Mouse (Mus musculus) hindbrain, embryonic 11.5 days (tissue): ENCODE data around the gene Zfp799. TPM values are rescaled to one million over a fixed set of nuclear protein-coding genes. Genes with fewer than 3 reads are reported as not detected.

Source experiments
- ATAC-seq: fragments of 200-750 bp; cut with Nextera tagmentation; 2 replicates; pipeline ENCODE4 v1.8.0; 2017; ENCODE audit warnings: mild to moderate bottlenecking, moderate TSS enrichment, moderate library complexity; ENCODE audit not compliant: low FRiP score
- DNase-seq: peaks from one replicate; pipeline ENCODE4 v3.0.0-alpha.2; 2015; ENCODE audit warnings: low spot score
- H3K27ac ChIP-seq: fragments of 300-500 bp; sonication (generic); 2 replicates; pipeline ENCODE4 v1.5.1; 2014; ENCODE audit warnings: mild to moderate bottlenecking, low read depth, low read length
- H3K27me3 ChIP-seq: fragments of 300-500 bp; sonication (generic); 2 replicates; pipeline ENCODE4 v1.6.1; 2014; ENCODE audit warnings: mild to moderate bottlenecking, low read length, moderate library complexity, mixed read lengths; ENCODE audit not compliant: control insufficient read depth, insufficient read depth
- H3K36me3 ChIP-seq: fragments of 300-500 bp; sonication (generic); 2 replicates; pipeline ENCODE4 v1.6.1; 2014; ENCODE audit warnings: mild to moderate bottlenecking, low read length, moderate library complexity, mixed read lengths; ENCODE audit not compliant: control insufficient read depth, insufficient read depth
- H3K4me1 ChIP-seq: fragments of 300-500 bp; sonication (generic); replicated peaks from 2 replicates; pipeline ENCODE4 v1.6.1; 2014; ENCODE audit warnings: low read length, mixed read lengths; ENCODE audit not compliant: control insufficient read depth, insufficient read depth
- H3K4me2 ChIP-seq: fragments of 300-500 bp; sonication (generic); replicated peaks from 2 replicates; pipeline ENCODE4 v1.6.1; 2014; ENCODE audit warnings: mild to moderate bottlenecking, low read depth, low read length
- H3K4me3 ChIP-seq: fragments of 300-500 bp; sonication (generic); 2 replicates; pipeline ENCODE4 v1.5.1; 2014; ENCODE audit warnings: low read depth, low read length
- H3K9ac ChIP-seq: fragments of 300-500 bp; sonication (generic); 2 replicates; pipeline ENCODE4 v1.6.1; 2014; ENCODE audit warnings: low read depth, low read length
- H3K9me3 ChIP-seq: fragments of 300-500 bp; sonication (generic); 2 replicates; pipeline ENCODE4 v1.6.1; 2016; ENCODE audit warnings: low read length; ENCODE audit not compliant: control insufficient read depth
- WGBS: fragments of 180-500 bp; shearing (Covaris S2); extraction: QIAGEN DNeasy Blood & Tissue Kit; methylation state at CpG from one replicate; pipeline ENCODE4 v1.1.7; 2014; 5-methylcytosine and 5-hydroxymethylcytosine counted together
- polyA plus RNA-seq: library from polyadenylated mRNA; unstranded; fragments of >200 nt; fragmentation: Nextera tagmentation; extraction: Ambion mirVana; gene quantifications from 2 replicates; pipeline ENCODE4 v1.2.1, GENCODE M21; 2014

The Zfp799 gene
- polyA plus RNA-seq, 1 experiment from 2014 or later = 24.4 TPM

- no peak for ATAC-seq
- WGBS = 5% methylated on average over 8 of the region's 8 CpGs
- Histone ChIP-seq H3K9me3 (no peaks in the 10 kb centered on the region), H3K27ac (peak overlapping the region; percentile 90), H3K36me3 (no peaks in the 10 kb centered on the region), H3K4me2 (peak overlapping the region; percentile 54), H3K9ac (peak overlapping the region; percentile 78), H3K27me3 (no peaks in the 10 kb centered on the region), H3K4me1 (peaks cover 5% of the 10 kb centered on the region), H3K4me3 (peak overlapping the region; percentile 59)
- peak; percentile 57 for DNase-seq
Observed at GRCm38 (mm10) chr17:32808921-32809320, 21.1 kb downstream of the Zfp799 start.

- H3K27me3 ChIP-seq = no peaks in the 10 kb centered on the region
- H3K4me1 ChIP-seq = peaks cover 5% of the 10 kb centered on the region
- H3K9ac ChIP-seq = no peak overlapping the region
- ATAC-seq (no peak), DNase-seq (no peak)
- H3K4me2 ChIP-seq = no peak overlapping the region
- H3K36me3 ChIP-seq = no peaks in the 10 kb centered on the region
- H3K9me3 ChIP-seq = no peaks in the 10 kb centered on the region
- peak overlapping the region; percentile 87; the same call in 1 of the 2 replicates for H3K4me3 ChIP-seq
- 74% methylated on average over 8 of the region's 8 CpGs for WGBS
- no peak overlapping the region for H3K27ac ChIP-seq
Observed at GRCm38 (mm10) chr17:32789244-32789643, 40.8 kb downstream of the Zfp799 start.

DNA sequence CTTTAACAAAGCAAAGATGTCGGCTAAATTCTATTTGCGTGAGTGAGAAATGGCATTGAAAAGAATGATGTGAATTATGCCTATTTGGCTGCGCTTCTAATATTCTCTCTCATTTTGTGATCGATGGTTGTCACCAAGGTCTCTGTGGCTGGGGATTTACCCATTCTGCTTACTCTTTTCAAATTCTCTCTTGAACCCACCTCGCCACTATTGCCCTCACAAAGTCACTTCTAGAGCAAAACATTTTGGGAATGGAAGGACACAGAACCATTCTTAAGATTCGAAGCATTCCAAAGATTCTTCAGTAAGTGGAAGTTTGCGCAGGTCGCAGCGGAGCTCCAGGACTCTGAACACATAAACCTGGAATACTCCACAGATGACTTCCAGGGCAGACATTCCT, 41.5 kb downstream of the Zfp799 start:
- WGBS = 9% methylated on average over 9 of the region's 9 CpGs
- peak overlapping the region; percentile 87 for H3K4me3 ChIP-seq
- peak overlapping the region; percentile 53 for H3K4me2 ChIP-seq
- DNase-seq (peak; percentile 22), ATAC-seq (no peak)
- H3K36me3 ChIP-seq = peaks cover under 1% of the 10 kb centered on the region; the same call in 1 of the 2 replicates
- peaks cover 5% of the 10 kb centered on the region for H3K4me1 ChIP-seq
- H3K9me3 ChIP-seq = no peaks in the 10 kb centered on the region
- H3K27ac ChIP-seq = no peak overlapping the region
- peak overlapping the region; percentile 46; the same call in 1 of the 2 replicates for H3K9ac ChIP-seq
- H3K27me3 ChIP-seq = no peaks in the 10 kb centered on the region

- Histone ChIP-seq H3K36me3 (peaks cover 3% of the 10 kb centered on the region; the same call in 1 of the 2 replicates), H3K27ac (peak within 1 kb of the TSS; percentile 88), H3K9me3 (no peaks in the 10 kb centered on the region), H3K4me1 (peaks cover 5% of the 10 kb centered on the region), H3K9ac (peak within 1 kb of the TSS; percentile 94), H3K27me3 (no peaks in the 10 kb centered on the region), H3K4me3 (peak within 1 kb of the TSS; percentile 87), H3K4me2 (peak within 1 kb of the TSS; percentile 57)
- DNase-seq = peak; percentile 86
- ATAC-seq = peak; percentile 96
- under 1% methylated on average over 22 of the region's 22 CpGs for whole genome bisulfite sequencing
Observed at GRCm38 (mm10) chr17:32788094-32788559, 41.9 kb downstream of the Zfp799 start, which contains the start of gene Zfp871. Gene Zfp871 (minus strand): TSS chr17:32788287.

DNA sequence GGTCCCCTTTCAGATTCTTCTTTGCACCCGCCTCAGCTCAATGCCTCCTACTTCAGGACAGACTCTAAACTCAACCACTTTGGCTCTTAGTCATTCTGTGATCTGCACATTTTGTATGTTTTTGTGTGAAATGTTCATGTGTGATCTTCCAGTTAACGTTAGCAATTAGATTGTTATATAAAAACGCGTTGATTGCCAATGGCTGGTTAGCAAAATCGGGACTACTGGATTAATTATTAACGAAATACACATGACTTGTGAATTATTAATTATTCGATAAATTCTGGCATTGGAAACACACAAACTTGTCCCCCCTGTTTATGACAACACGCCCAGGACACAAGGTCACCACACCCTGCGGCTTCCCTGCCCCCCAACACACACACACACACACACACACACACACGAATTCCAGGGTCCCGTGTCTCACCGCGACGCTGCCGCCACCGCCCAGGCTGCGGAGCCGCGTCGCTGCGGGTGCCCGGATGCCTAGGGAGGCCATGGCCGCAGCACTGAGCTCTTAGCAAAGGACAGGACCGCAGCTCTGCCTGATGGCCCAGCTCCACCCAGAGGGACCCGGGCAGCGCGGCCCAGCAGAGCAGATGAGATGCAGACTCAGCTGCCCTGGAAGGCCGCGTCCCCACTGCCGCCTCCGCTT, 42.5 kb downstream of the Zfp799 start:
- Histone ChIP-seq H3K9me3 (no peaks in the 10 kb centered on the region), H3K27me3 (no peaks in the 10 kb centered on the region), H3K27ac (peak overlapping the region; percentile 88), H3K36me3 (peaks cover 3% of the 10 kb centered on the region; the same call in 1 of the 2 replicates), H3K4me3 (peak overlapping the region; percentile 87), H3K4me1 (peaks cover 5% of the 10 kb centered on the region), H3K4me2 (peak overlapping the region; percentile 57), H3K9ac (peak overlapping the region; percentile 94)
- peak; percentile 91 for ATAC-seq
- peak; percentile 67 for DNase-seq
- WGBS = 1% methylated on average over 30 of the region's 31 CpGs

- WGBS = 77% methylated on average over 6 of the region's 6 CpGs
- Histone ChIP-seq H3K4me1 (peaks cover 5% of the 10 kb centered on the region), H3K27me3 (no peaks in the 10 kb centered on the region), H3K27ac (no peak overlapping the region), H3K9me3 (no peaks in the 10 kb centered on the region), H3K36me3 (peaks cover 3% of the 10 kb centered on the region; the same call in 1 of the 2 replicates), H3K4me3 (peak overlapping the region; percentile 87), H3K9ac (peak overlapping the region; percentile 94; the same call in 1 of the 2 replicates), H3K4me2 (peak overlapping the region; percentile 57)
- no peak for DNase-seq
- no peak for ATAC-seq
Observed at GRCm38 (mm10) chr17:32786944-32787343, 43.1 kb downstream of the Zfp799 start.

- Histone ChIP-seq H3K36me3 (peaks cover 3% of the 10 kb centered on the region; the same call in 1 of the 2 replicates), H3K9me3 (no peaks in the 10 kb centered on the region), H3K4me2 (no peak overlapping the region), H3K27me3 (no peaks in the 10 kb centered on the region), H3K9ac (no peak overlapping the region), H3K27ac (no peak overlapping the region), H3K4me1 (peaks cover 5% of the 10 kb centered on the region), H3K4me3 (no peak overlapping the region)
- ATAC-seq = no peak
- WGBS = 84% methylated on average over 3 of the region's 3 CpGs
- no peak for DNase-seq
Observed at GRCm38 (mm10) chr17:32785656-32786055, 44.4 kb downstream of the Zfp799 start.

DNA sequence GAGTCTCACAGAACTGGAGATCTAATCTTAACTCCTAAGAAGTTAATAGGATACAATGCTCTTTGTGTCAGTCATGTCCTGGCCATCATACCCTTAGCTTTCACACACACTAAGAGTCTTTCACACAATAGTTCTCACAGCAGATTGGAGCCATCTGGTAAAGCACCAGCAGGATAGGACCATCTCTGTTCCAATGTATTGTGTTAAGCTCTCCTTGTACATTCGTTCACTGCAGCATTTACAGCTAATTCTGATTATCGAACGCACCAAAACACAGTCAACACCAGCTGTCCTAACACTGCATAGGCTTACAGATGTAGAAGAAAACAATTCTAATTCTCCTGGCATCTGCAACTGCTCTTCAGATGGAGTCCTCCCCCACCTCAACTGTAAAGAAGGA, 52.5 kb downstream of the Zfp799 start:
- 98% methylated on average over 3 of the region's 3 CpGs for WGBS
- no peak overlapping the region for H3K27ac ChIP-seq
- no peaks in the 10 kb centered on the region for H3K27me3 ChIP-seq
- no peak overlapping the region for H3K4me2 ChIP-seq
- DNase-seq (no peak), ATAC-seq (no peak)
- H3K36me3 ChIP-seq = peaks cover 9% of the 10 kb centered on the region; the same call in 1 of the 2 replicates
- H3K9me3 ChIP-seq = no peaks in the 10 kb centered on the region
- no peaks in the 10 kb centered on the region for H3K4me1 ChIP-seq
- no peak overlapping the region for H3K9ac ChIP-seq
- H3K4me3 ChIP-seq = no peak overlapping the region

- H3K9me3 ChIP-seq = no peaks in the 10 kb centered on the region
- no peak for ATAC-seq
- DNase-seq = no peak
- no peak overlapping the region for H3K27ac ChIP-seq
- no peaks in the 10 kb centered on the region for H3K4me1 ChIP-seq
- H3K4me3 ChIP-seq = no peak overlapping the region
- WGBS = 83% methylated on average over 1 of the region's 1 CpGs
- no peak overlapping the region for H3K4me2 ChIP-seq
- H3K27me3 ChIP-seq = no peaks in the 10 kb centered on the region
- no peak overlapping the region for H3K9ac ChIP-seq
- H3K36me3 ChIP-seq = peaks cover 15% of the 10 kb centered on the region; the same call in 1 of the 2 replicates
Observed at GRCm38 (mm10) chr17:32771213-32771612, 58.8 kb downstream of the Zfp799 start.
